Comparison of ENCODE assay signal across 22 mouse cellular contexts in the genomic region with DNA sequence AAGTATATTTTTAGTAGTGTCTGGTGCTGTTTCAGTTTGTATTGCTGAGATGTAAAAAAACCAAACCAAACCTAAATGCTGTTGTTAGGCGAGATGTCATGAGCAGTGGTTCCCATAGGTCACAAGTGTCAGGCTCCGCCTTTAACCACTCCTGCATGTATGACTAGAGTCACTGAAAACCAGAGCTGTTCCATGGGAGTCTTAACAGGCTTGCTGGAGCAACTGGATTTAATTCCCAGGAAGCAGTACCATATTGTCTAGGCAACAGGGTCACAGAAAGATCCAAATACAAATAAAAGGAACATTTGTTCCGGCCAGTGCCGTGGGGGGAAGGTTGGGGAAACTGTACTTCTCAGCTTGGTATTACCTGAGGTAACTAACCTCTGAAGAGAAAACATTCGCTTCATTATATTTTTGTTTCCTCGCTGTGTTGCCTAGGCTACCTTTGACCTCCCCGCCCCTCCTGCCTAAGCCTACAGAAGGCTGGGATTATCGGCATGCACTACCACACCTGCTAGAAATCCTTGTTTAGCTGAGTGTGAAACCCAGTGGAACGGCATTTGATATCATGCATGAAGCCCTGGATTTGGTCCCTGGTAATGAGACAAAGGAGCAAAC.
DNase-seq lines count a peak whose midpoint lies in the region; ATAC-seq lines count a peak whose summit lies in the region.
"Had no signal": no experiment of that assay in that cellular context is flagged by ENCODE, and none has a peak within 500 bp of the region (broad histone marks: within the 10 kb centered on the region; RNA-seq: fewer than 3 reads in every experiment).

No protein-coding gene starts in this region.

- 59% methylated on average over 9 of the region's 9 CpGs for WGBS in hindbrain, embryonic 10.5 days
- WGBS in hindbrain, embryonic 12.5 days, result 50% methylated on average over 9 of the region's 9 CpGs
- 57% methylated on average over 9 of the region's 9 CpGs for WGBS in midbrain, embryonic 10.5 days
- 48% methylated on average over 9 of the region's 9 CpGs for WGBS in midbrain, embryonic 13.5 days
- WGBS in intestine, embryonic 15.5 days, result 76% methylated on average over 9 of the region's 9 CpGs

- no peak overlapping the region for H3K4me3 ChIP-seq in hindbrain, embryonic 10.5 days
- no peak overlapping the region for H3K4me3 ChIP-seq in hindbrain, embryonic 12.5 days
- no peak overlapping the region for H3K4me3 ChIP-seq in midbrain, embryonic 10.5 days
- no peak overlapping the region for H3K4me3 ChIP-seq in midbrain, embryonic 13.5 days (replicated peaks)
- H3K4me3 ChIP-seq in intestine, embryonic 15.5 days (replicated peaks), result no peak overlapping the region
- H3K4me3 ChIP-seq: forebrain, embryonic 13.5 days; heart, embryonic 10.5 days; midbrain, embryonic 15.5 days; neural tube, embryonic 12.5 days had no signal

- no peak overlapping the region for H3K9ac ChIP-seq in hindbrain, embryonic 12.5 days
- no peak overlapping the region for H3K9ac ChIP-seq in midbrain, embryonic 13.5 days (replicated peaks)
- no peak overlapping the region for H3K9ac ChIP-seq in intestine, embryonic 15.5 days
- H3K9ac ChIP-seq: forebrain, embryonic 13.5 days; midbrain, embryonic 15.5 days; neural tube, embryonic 12.5 days had no signal

- no peaks in the 10 kb centered on the region for H3K9me3 ChIP-seq in hindbrain, embryonic 10.5 days
- no peaks in the 10 kb centered on the region for H3K9me3 ChIP-seq in hindbrain, embryonic 12.5 days (replicated peaks)
- no peaks in the 10 kb centered on the region for H3K9me3 ChIP-seq in midbrain, embryonic 10.5 days (replicated peaks)
- H3K9me3 ChIP-seq in midbrain, embryonic 13.5 days, result no peaks in the 10 kb centered on the region
- H3K9me3 ChIP-seq in intestine, embryonic 15.5 days, result no peaks in the 10 kb centered on the region
- H3K9me3 ChIP-seq: forebrain, embryonic 13.5 days; heart, embryonic 10.5 days; midbrain, embryonic 15.5 days; neural tube, embryonic 12.5 days had no signal

- DNase-seq in hindbrain, embryonic 10.5 days (ENCODE audit: low spot score), result peak; percentile 26
- DNase-seq in midbrain, embryonic 10.5 days (ENCODE audit: low spot score), result peak; percentile 49
- peak; percentile 76 for DNase-seq in yolk sac, embryonic 10.5 days (ENCODE audit: low spot score)
- no peak for DNase-seq in cerebellum, adult 11-12 months
- no peak for DNase-seq in cerebellum, adult 18-20 months
- DNase-seq: adrenal gland, postnatal 36 days; cerebellum, adult 11 months; cerebellum, postnatal 14 days; gastrocnemius, postnatal 10 days; heart, postnatal 4 days; kidney, postnatal 4 days; liver; thymus, postnatal 25 days had no signal

- H3K4me1 ChIP-seq in hindbrain, embryonic 10.5 days (replicated peaks), result peaks cover 14% of the 10 kb centered on the region; the same call in 1 of the 2 replicates
- H3K4me1 ChIP-seq in hindbrain, embryonic 12.5 days, result no peaks in the 10 kb centered on the region
- peaks cover 12% of the 10 kb centered on the region for H3K4me1 ChIP-seq in midbrain, embryonic 10.5 days
- H3K4me1 ChIP-seq in midbrain, embryonic 13.5 days (replicated peaks), result no peaks in the 10 kb centered on the region
- no peaks in the 10 kb centered on the region for H3K4me1 ChIP-seq in intestine, embryonic 15.5 days (replicated peaks)
- H3K4me1 ChIP-seq: forebrain, embryonic 13.5 days; heart, embryonic 10.5 days; midbrain, embryonic 15.5 days; neural tube, embryonic 12.5 days had no signal

- H3K27me3 ChIP-seq in hindbrain, embryonic 10.5 days (ENCODE audit: insufficient read depth, poor library complexity, severe bottlenecking), result no peaks in the 10 kb centered on the region
- H3K27me3 ChIP-seq in hindbrain, embryonic 12.5 days, result no peaks in the 10 kb centered on the region
- H3K27me3 ChIP-seq in midbrain, embryonic 10.5 days (ENCODE audit: low read depth, poor library complexity, severe bottlenecking), result no peaks in the 10 kb centered on the region
- no peaks in the 10 kb centered on the region for H3K27me3 ChIP-seq in midbrain, embryonic 13.5 days
- H3K27me3 ChIP-seq in intestine, embryonic 15.5 days (replicated peaks), result no peaks in the 10 kb centered on the region
- H3K27me3 ChIP-seq: forebrain, embryonic 13.5 days; midbrain, embryonic 15.5 days; neural tube, embryonic 12.5 days had no signal

- ATAC-seq in hindbrain, embryonic 12.5 days (ENCODE audit: low FRiP score), result no peak
- ATAC-seq in midbrain, embryonic 13.5 days, result no peak
- ATAC-seq in intestine, embryonic 15.5 days, result peak; percentile 56; the same call in 1 of the 2 replicates
- ATAC-seq: forebrain, embryonic 13.5 days; inflammation-experienced regulatory T-cells, adult 6 months; lung, postnatal 0 days; midbrain, embryonic 15.5 days had no signal

- H3K4me2 ChIP-seq in hindbrain, embryonic 12.5 days (replicated peaks), result no peak overlapping the region
- H3K4me2 ChIP-seq in midbrain, embryonic 13.5 days (replicated peaks), result no peak overlapping the region
- H3K4me2 ChIP-seq in intestine, embryonic 15.5 days (replicated peaks), result no peak overlapping the region
- H3K4me2 ChIP-seq: forebrain, embryonic 13.5 days; midbrain, embryonic 15.5 days; neural tube, embryonic 12.5 days had no signal

- H3K36me3 ChIP-seq in hindbrain, embryonic 10.5 days, result no peaks in the 10 kb centered on the region
- H3K36me3 ChIP-seq in hindbrain, embryonic 12.5 days, result no peaks in the 10 kb centered on the region
- no peaks in the 10 kb centered on the region for H3K36me3 ChIP-seq in midbrain, embryonic 10.5 days
- H3K36me3 ChIP-seq in midbrain, embryonic 13.5 days, result no peaks in the 10 kb centered on the region
- H3K36me3 ChIP-seq in intestine, embryonic 15.5 days, result no peaks in the 10 kb centered on the region
- H3K36me3 ChIP-seq: heart, embryonic 10.5 days; midbrain, embryonic 15.5 days; neural tube, embryonic 12.5 days had no signal

- H3K27ac ChIP-seq in hindbrain, embryonic 10.5 days, result no peak overlapping the region
- no peak overlapping the region for H3K27ac ChIP-seq in hindbrain, embryonic 12.5 days
- H3K27ac ChIP-seq in midbrain, embryonic 10.5 days (replicated peaks), result no peak overlapping the region; the same call in 1 of the 2 replicates
- H3K27ac ChIP-seq in midbrain, embryonic 13.5 days, result no peak overlapping the region
- H3K27ac ChIP-seq in intestine, embryonic 15.5 days, result no peak overlapping the region
- H3K27ac ChIP-seq: forebrain, embryonic 13.5 days; heart, embryonic 10.5 days; midbrain, embryonic 15.5 days; neural tube, embryonic 12.5 days had no signal

Comparison
In these comparisons a context has a peak if more than half of its experiments do, and no peak if none do; other contexts are left out.
1. DNase-seq: peak in hindbrain, embryonic 10.5 days (single experiment), midbrain, embryonic 10.5 days (single experiment) and yolk sac, embryonic 10.5 days (single experiment); none in cerebellum, adult 11-12 months (single experiment) and cerebellum, adult 18-20 months (0 of 2).